Mouse (Mus musculus): Measurements from ENCODE around the gene Lsm3.

DNA sequence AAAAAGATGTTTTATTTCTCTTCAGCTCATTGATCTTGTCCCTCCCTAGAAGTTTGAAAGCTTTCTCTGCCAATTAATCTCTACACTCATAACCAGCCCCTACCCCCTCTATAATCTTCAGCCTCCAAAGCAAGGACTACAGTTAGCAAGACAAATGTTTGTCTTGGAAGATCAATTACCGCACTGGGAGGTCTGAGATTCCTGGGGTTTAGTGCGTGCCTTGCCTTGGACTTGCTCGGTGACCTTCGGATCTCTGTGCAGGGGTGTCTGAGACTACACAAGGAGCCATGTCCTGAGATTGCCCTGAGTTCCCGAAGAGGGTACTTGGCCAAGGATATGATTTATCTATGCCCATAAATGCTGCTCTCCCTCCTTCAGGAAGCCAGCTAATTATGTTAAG lies 17.6 kb downstream of the Lsm3 start:
- TF ChIP-seq POLR2A (IDR thresholded peaks at IDR 0.05; ENCODE audit: extremely low read depth, insufficient read depth, low read length) (no peak), CTCF (IDR thresholded peaks at IDR 0.05; ENCODE audit: extremely low read depth, insufficient read depth, low read length) (no peak)
